Mouse (Mus musculus) adrenal gland, postnatal 36 days (tissue): Measurements from ENCODE around the gene Cspg4. TPM values are rescaled to one million over a fixed set of nuclear protein-coding genes. Genes with fewer than 3 reads are reported as not detected.
"Not testable (repeated sequence)": the region's sequence is repeated elsewhere in the genome, so short reads cannot be mapped to it uniquely, and the experiment has no call there.

Experiments
- DNase-seq, 2 experiments: peaks; one replicate each; pipeline ENCODE4 v3.0.0; 2021; ENCODE audit warnings: mixed read lengths in 1 of 2
- total RNA-seq, 2 experiments: library from RNA; stranded (reverse); gene quantifications; 2 replicates each; pipeline ENCODE4 v1.2.3; 2021

Cspg4 gene
- total RNA-seq, 2 experiments from 2014 or later, result 9.7 to 12.0 TPM

GRCm38 (mm10) chr9:56926387-56926786 lies 61.6 kb downstream of the Cspg4 start:
- DNase-seq, result no peak

GRCm38 (mm10) chr9:56927191-56928012 lies 62.6 kb downstream of the Cspg4 start:
- DNase-seq, result peak; percentile 41 to 65

DNA sequence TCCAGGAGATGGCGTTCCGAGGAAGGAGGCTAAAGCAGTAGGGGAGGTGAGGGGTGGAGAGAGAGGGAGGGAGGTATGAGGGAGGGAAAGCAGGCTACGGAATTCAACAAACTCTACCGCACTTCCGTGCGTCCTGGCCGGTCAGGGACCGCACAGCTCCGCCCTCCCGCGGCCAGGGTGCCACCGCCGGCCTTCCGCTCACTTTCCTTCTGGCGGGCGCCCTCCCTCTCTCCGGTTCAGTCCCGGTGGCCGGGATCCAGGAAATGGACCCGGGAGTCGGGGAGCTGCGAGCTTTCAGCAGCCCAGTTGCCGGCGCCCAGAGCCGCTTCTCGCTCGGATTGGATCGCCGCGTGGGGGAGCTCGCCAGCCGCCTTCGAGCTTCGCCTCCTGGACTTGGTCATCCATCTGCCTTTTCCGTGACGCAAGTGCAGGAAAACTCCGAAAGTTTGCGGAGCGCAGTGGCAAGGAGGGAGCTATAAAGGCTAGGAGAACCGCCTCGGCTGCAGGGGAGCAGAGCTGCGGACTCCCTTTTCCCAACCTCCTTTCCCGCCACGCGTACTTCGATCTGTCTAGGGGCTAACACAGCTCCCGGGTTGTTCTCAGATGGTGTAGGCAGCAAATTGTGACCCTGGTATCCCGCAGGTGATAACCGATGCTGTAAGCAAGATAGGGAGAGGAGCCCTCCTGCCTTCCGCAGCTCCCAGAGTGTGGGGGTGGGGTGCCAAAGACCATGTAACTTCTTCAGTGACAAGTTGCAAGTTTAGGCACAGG lies 63.4 kb downstream of the Cspg4 start, which contains the start of gene Snx33:
Gene Snx33, minus strand, starts transcription at position 331 of the 771 bp plus-strand sequence.
- DNase-seq, result peak; percentile 96 to 98

- DNase-seq, result no peak
These were observed 64.7 kb downstream of the Cspg4 start for GRCm38 (mm10) chr9:56929496-56929895.

DNA sequence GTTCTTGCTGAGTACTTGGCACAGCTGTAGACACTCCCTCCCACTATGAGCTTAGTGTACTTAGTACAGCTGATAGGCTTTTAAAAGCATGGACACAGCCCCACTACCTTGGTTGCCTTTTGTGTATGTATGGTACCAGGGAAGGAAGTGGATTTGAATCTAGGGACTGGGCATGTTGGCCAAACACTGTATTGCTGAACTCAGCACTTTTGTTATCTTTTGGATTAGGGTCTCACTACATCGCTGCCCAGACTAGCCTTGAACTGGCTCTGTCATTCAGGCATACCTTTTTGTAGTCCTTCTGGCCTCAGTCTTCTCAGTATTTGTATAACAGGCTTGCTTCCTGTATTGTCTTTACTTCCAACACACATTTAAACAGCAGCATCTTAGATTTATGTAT lies 65.7 kb downstream of the Cspg4 start:
- no peak for DNase-seq

GRCm38 (mm10) chr9:56936861-56937222 lies 72.0 kb downstream of the Cspg4 start:
- DNase-seq, result no peak

DNA sequence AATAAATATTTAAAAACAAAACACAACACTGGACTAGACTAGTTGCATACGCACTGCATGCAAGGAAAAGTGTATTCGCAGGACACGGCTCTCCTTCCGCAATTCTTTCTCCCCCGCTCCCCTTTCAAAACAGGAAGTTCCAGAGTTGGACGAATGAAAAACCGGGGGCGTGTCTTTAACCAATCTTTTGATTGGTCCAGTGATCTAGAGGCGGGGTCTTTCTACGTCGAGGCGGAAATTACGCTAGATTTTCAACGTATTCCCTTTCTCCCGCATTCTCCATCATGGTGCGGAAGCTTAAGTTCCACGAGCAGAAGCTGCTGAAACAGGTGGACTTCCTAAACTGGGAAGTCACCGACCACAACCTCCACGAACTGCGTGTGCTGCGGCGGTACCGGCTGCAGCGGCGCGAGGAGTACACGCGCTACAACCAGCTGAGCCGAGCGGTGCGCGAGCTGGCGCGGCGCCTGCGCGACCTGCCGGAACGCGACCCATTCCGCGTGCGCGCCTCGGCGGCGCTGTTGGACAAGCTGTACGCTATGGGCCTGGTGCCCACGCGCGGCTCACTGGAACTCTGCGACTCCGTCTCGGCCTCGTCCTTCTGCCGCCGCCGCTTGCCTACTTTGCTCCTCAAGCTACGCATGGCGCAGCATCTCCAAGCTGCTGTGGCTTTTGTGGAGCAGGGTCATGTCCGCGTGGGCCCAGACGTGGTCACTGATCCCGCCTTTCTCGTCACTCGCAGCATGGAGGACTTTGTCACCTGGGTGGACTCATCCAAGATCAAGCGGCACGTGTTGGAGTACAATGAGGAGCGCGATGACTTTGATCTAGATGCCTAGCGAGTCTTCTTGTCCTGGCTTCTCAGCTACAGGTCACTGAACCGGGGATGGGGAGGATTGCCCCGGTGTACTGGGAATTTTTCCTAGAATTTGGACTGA lies 72.7 kb downstream of the Cspg4 start, which contains the start of gene Imp3:
Gene Imp3, plus strand, starts transcription at position 253 of the 938 bp plus-strand sequence.
- peak; percentile 86 to 89 for DNase-seq

DNA sequence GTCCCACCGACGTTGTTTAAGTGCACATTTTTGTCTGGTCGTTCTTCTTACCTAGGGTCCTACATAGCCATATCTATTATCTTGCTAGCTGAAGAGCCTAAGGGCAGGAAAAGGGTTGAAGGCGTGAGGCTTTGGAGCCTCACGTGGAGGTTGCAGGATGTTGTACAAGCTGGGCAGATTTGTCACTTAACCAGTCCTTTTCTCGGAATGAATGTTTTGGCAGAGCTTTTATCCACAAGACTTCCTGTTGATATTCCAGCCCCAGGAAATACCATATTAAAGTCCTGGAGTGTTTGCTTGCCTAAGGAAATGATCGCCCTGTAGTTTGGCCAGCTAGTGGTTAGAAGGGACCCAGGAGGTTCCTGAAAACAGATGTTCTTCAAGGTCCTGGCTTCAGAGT lies 73.5 kb downstream of the Cspg4 start:
- peak in 1 of 2 experiments; percentile 19 for DNase-seq

GRCm38 (mm10) chr9:56947481-56947880 lies 82.6 kb downstream of the Cspg4 start:
- DNase-seq, result peak; percentile 51 to 68

DNA sequence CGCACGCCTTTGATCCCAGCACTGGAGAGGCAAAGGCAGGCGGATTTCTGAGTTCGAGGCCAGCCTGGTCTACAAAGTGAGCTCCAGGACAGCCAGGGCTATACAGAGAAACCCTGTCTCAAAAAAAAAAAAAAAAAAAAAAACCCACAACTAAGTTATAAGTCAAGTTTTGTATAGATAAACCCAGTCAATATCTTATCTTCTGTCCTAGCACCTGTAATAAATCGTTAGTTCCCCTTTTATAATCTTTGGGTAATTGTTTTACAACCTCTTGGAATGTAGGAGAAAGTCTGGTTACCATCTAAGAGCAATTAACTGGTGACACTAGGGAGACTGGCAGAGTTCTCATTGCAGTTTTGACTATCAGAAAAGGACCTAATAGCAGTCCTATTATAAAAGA lies 83.9 kb downstream of the Cspg4 start:
- DNase-seq, result not testable (repeated sequence)

Other genes starting within 250 kb of the Cspg4 start
- gene Lingo1, start 68.6 kb upstream of the Cspg4 start, total RNA-seq, result 1 to 10 TPM in 1 of 2 experiments, under 1 TPM in 1; 0.66 to 1.2 TPM
- gene Odf3l1, start 354 bp upstream of the Cspg4 start, total RNA-seq, result 1 to 10 TPM in 1 of 2 experiments, under 1 TPM in 1; 0.63 to 1.7 TPM
- gene Snx33, start 63.3 kb downstream of the Cspg4 start, total RNA-seq, result 10 to 100 TPM; 24.2 to 27.9 TPM
- 100 to 1,000 TPM in 1 of 2 experiments, 10 to 100 TPM in 1; 89.4 to 106 TPM for gene Imp3, start 72.4 kb downstream of the Cspg4 start, total RNA-seq
- 10 to 100 TPM; 11.7 to 12.4 TPM for gene Snupn, start 85.8 kb downstream of the Cspg4 start, total RNA-seq
- 10 to 100 TPM; 47.7 to 53.8 TPM for gene Ptpn9, start 129.9 kb downstream of the Cspg4 start, total RNA-seq
- gene Sin3a, start 207.0 kb downstream of the Cspg4 start, total RNA-seq, result 10 to 100 TPM; 41.8 to 54.3 TPM